Mouse (Mus musculus) embryonic facial prominence, embryonic 11.5 days (tissue): ENCODE data around the gene Surf2. TPM values are rescaled to one million over a fixed set of nuclear protein-coding genes. Genes with fewer than 3 reads are reported as not detected.

Experiments
- ATAC-seq: fragments of 200-750 bp; cut with Nextera tagmentation; replicated peaks from 2 replicates; pipeline ENCODE4 v1.8.0; 2017; ENCODE audit warnings: low read depth; ENCODE audit not compliant: insufficient number of reproducible peaks, low FRiP score, low TSS enrichment
- DNase-seq: peaks from one replicate; pipeline ENCODE4 v3.0.0-alpha.2; 2015; ENCODE audit warnings: low spot score
- H3K27ac ChIP-seq: fragments of 300-500 bp; sonication (generic); replicated peaks from 2 replicates; pipeline ENCODE4 v1.5.1; 2014; ENCODE audit warnings: mild to moderate bottlenecking, low read depth, low read length, control low read depth
- H3K27me3 ChIP-seq: fragments of 300-500 bp; sonication (generic); 2 replicates; pipeline ENCODE4 v1.6.1; 2014; ENCODE audit warnings: mild to moderate bottlenecking, low read length, moderate library complexity, mixed read lengths; ENCODE audit not compliant: control insufficient read depth, insufficient read depth
- H3K36me3 ChIP-seq: fragments of 300-500 bp; sonication (generic); replicated peaks from 2 replicates; pipeline ENCODE4 v1.6.1; 2014; ENCODE audit warnings: low read depth, mild to moderate bottlenecking, low read length, moderate library complexity, mixed read lengths; ENCODE audit not compliant: control insufficient read depth, insufficient read depth
- H3K4me1 ChIP-seq: fragments of 300-500 bp; sonication (generic); 2 replicates; pipeline ENCODE4 v1.6.1; 2014; ENCODE audit warnings: low read length, mixed read lengths; ENCODE audit not compliant: control insufficient read depth, insufficient read depth
- H3K4me2 ChIP-seq: fragments of 300-500 bp; sonication (generic); 2 replicates; pipeline ENCODE4 v1.6.1; 2014; ENCODE audit warnings: low read depth, mild to moderate bottlenecking, control low read depth, low read length, moderate library complexity
- H3K4me3 ChIP-seq: fragments of 300-500 bp; sonication (generic); 2 replicates; pipeline ENCODE4 v1.5.1; 2014; ENCODE audit warnings: low read depth, low read length, control low read depth
- H3K9ac ChIP-seq: fragments of 300-500 bp; sonication (generic); replicated peaks from 2 replicates; pipeline ENCODE4 v1.6.1; 2014; ENCODE audit warnings: mild to moderate bottlenecking, control low read depth, low read length
- H3K9me3 ChIP-seq: fragments of 300-500 bp; sonication (generic); replicated peaks from 2 replicates; pipeline ENCODE4 v1.6.1; 2016; ENCODE audit warnings: mild to moderate bottlenecking, low read length, inconsistent platforms, mixed read lengths; ENCODE audit not compliant: control insufficient read depth
- WGBS: fragments of 180-500 bp; shearing (Covaris S2); extraction: QIAGEN DNeasy Blood & Tissue Kit; methylation state at CpG from one replicate; pipeline ENCODE4 v1.1.7; 2014; 5-methylcytosine and 5-hydroxymethylcytosine counted together
- polyA plus RNA-seq: library from polyadenylated mRNA; unstranded; fragments of >200 nt; fragmentation: Nextera tagmentation; extraction: Ambion mirVana; gene quantifications from 2 replicates; pipeline ENCODE4 v1.2.1, GENCODE M21; 2014

Surf2 gene
- polyA plus RNA-seq, 1 experiment from 2014 or later = 45.3 TPM

GRCm38 (mm10) chr2:26956811-26957487, 40.8 kb downstream of the Surf2 start:
- 95% methylated on average over 12 of the region's 12 CpGs for WGBS
- H3K27me3 ChIP-seq = no peaks in the 10 kb centered on the region
- H3K9ac ChIP-seq = no peak overlapping the region
- peaks cover 7% of the 10 kb centered on the region for H3K36me3 ChIP-seq
- no peak overlapping the region for H3K4me2 ChIP-seq
- no peaks in the 10 kb centered on the region for H3K4me1 ChIP-seq
- no peak for DNase-seq
- no peak overlapping the region for H3K4me3 ChIP-seq
- H3K9me3 ChIP-seq = no peaks in the 10 kb centered on the region
- no peak for ATAC-seq
- H3K27ac ChIP-seq = no peak overlapping the region

GRCm38 (mm10) chr2:26957488-26957859, 41.3 kb downstream of the Surf2 start:
- Histone ChIP-seq H3K36me3 (peaks cover 7% of the 10 kb centered on the region), H3K9ac (no peak overlapping the region), H3K9me3 (no peaks in the 10 kb centered on the region), H3K27me3 (no peaks in the 10 kb centered on the region), H3K27ac (no peak overlapping the region), H3K4me1 (no peaks in the 10 kb centered on the region), H3K4me2 (no peak overlapping the region), H3K4me3 (no peak overlapping the region)
- DNase-seq (no peak), ATAC-seq (no peak)
- WGBS = 91% methylated on average over 2 of the region's 2 CpGs

GRCm38 (mm10) chr2:26960756-26961155, 44.6 kb downstream of the Surf2 start:
- Histone ChIP-seq H3K27ac (no peak overlapping the region), H3K27me3 (no peaks in the 10 kb centered on the region), H3K9me3 (no peaks in the 10 kb centered on the region), H3K4me1 (no peaks in the 10 kb centered on the region; the same call in 1 of the 2 replicates), H3K9ac (no peak overlapping the region), H3K4me3 (no peak overlapping the region), H3K4me2 (no peak overlapping the region), H3K36me3 (peaks cover 5% of the 10 kb centered on the region)
- no peak for DNase-seq
- ATAC-seq = no peak
- 81% methylated on average over 4 of the region's 4 CpGs for WGBS

GRCm38 (mm10) chr2:26963923-26964723, 48.0 kb downstream of the Surf2 start, which contains the start of gene Rexo4:
Gene Rexo4 (minus strand): TSS chr2:26964386.
- no peaks in the 10 kb centered on the region; the same call in 1 of the 2 replicates for H3K4me1 ChIP-seq
- H3K4me2 ChIP-seq = peak within 1 kb of the TSS; percentile 53
- ATAC-seq = peak; percentile 94
- peak within 1 kb of the TSS; percentile 88 for H3K9ac ChIP-seq
- peak within 1 kb of the TSS; percentile 80 for H3K4me3 ChIP-seq
- WGBS = under 1% methylated on average over 50 of the region's 50 CpGs
- peak; percentile 96 for DNase-seq
- no peaks in the 10 kb centered on the region for H3K27me3 ChIP-seq
- H3K36me3 ChIP-seq = no peaks in the 10 kb centered on the region; the same call in 1 of the 2 replicates
- peak within 1 kb of the TSS; percentile 98 for H3K27ac ChIP-seq
- H3K9me3 ChIP-seq = no peaks in the 10 kb centered on the region

GRCm38 (mm10) chr2:26964724-26965370, 48.7 kb downstream of the Surf2 start:
- 18% methylated on average over 14 of the region's 14 CpGs for WGBS
- H3K4me3 ChIP-seq = peak overlapping the region; percentile 80
- ATAC-seq (no peak; the same call in 1 of the 2 replicates), DNase-seq (no peak)
- H3K4me2 ChIP-seq = peak overlapping the region; percentile 53
- no peaks in the 10 kb centered on the region for H3K9me3 ChIP-seq
- H3K9ac ChIP-seq = peak overlapping the region; percentile 88
- H3K4me1 ChIP-seq = no peaks in the 10 kb centered on the region; the same call in 1 of the 2 replicates
- peak overlapping the region; percentile 98; the same call in 1 of the 2 replicates for H3K27ac ChIP-seq
- H3K27me3 ChIP-seq = no peaks in the 10 kb centered on the region
- no peaks in the 10 kb centered on the region; the same call in 1 of the 2 replicates for H3K36me3 ChIP-seq

- Histone ChIP-seq H3K27me3 (no peaks in the 10 kb centered on the region), H3K4me2 (no peak overlapping the region), H3K9me3 (no peaks in the 10 kb centered on the region), H3K4me3 (no peak overlapping the region), H3K27ac (no peak overlapping the region), H3K36me3 (no peaks in the 10 kb centered on the region), H3K9ac (no peak overlapping the region), H3K4me1 (no peaks in the 10 kb centered on the region; the same call in 1 of the 2 replicates)
- 77% methylated on average over 2 of the region's 2 CpGs for WGBS
- ATAC-seq = no peak
- DNase-seq = no peak
Observed at GRCm38 (mm10) chr2:26967262-26967661, 51.1 kb downstream of the Surf2 start.
